ENCODE assay signal across 23 mouse cellular contexts in the genomic region with DNA sequence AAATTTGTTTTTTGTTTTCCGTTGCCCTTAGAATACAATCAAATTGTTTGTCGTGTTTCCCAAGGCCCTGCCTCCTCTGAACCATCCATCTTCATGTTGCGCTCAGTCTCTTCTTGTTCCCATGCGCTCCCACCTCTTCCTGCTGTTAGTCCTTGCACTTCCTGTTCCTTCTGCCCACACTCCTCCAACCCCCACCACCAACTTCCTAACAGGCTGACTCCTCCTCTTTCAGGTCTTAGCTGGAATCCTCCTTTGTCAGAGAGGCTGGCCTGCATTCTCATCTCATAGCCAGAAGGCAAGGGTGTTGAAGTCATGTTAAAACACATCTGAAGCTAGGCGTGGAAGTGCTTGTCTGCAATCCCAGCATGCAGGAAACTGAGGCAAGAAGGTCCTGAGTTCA. TPM values are rescaled to one million over a fixed set of nuclear protein-coding genes. Genes with fewer than 3 reads are reported as not detected.
A peak's percentile ranks its signal among the peaks of the same experiment; 100 is the strongest.
DNase-seq lines count a peak whose midpoint lies in the region; ATAC-seq and TF ChIP-seq lines count a peak whose summit lies in the region.
"Had no signal": no experiment of that assay in that cellular context is flagged by ENCODE, and none has a peak within 500 bp of the region (broad histone marks: within the 10 kb centered on the region; RNA-seq: fewer than 3 reads in every experiment).

No protein-coding gene starts in this region.

- H3K9ac ChIP-seq in limb, embryonic 14.5 days (ENCODE audit: low read depth, low read length, severe bottlenecking): no peak overlapping the region
- H3K9ac ChIP-seq: embryonic facial prominence, embryonic 12.5 days; forebrain, embryonic 12.5 days; forebrain, postnatal 0 days; heart, embryonic 15.5 days; hindbrain, embryonic 14.5 days had no signal

- no peak overlapping the region for H3K4me2 ChIP-seq in limb, embryonic 14.5 days (replicated peaks; ENCODE audit: low read depth, low read length, severe bottlenecking)
- H3K4me2 ChIP-seq: embryonic facial prominence, embryonic 12.5 days; forebrain, embryonic 12.5 days; heart, embryonic 11.5 days; heart, embryonic 15.5 days; hindbrain, embryonic 14.5 days had no signal

- H3K4me1 ChIP-seq in limb, embryonic 14.5 days (ENCODE audit: control insufficient read depth, insufficient read depth, low read length): peaks cover 26% of the 10 kb centered on the region
- H3K4me1 ChIP-seq in limb, embryonic 10.5 days: peaks cover 39% of the 10 kb centered on the region

- ATAC-seq in limb, embryonic 14.5 days (ENCODE audit: low FRiP score, low read depth): no peak
- ATAC-seq in megakaryocyte progenitor cell, adult 5-6 weeks (replicated peaks; ENCODE audit: poor library complexity): peak; percentile 44; the same call in 1 of the 2 replicates
- ATAC-seq: forebrain, postnatal 0 days had no signal

- H3K9me3 ChIP-seq in limb, embryonic 14.5 days (ENCODE audit: control insufficient read depth, low read length): no peaks in the 10 kb centered on the region
- no peaks in the 10 kb centered on the region for H3K9me3 ChIP-seq in limb, embryonic 10.5 days (replicated peaks)
- H3K9me3 ChIP-seq: embryonic facial prominence, embryonic 12.5 days; forebrain, embryonic 12.5 days; heart, embryonic 15.5 days; hindbrain, embryonic 10.5 days had no signal

- no peaks in the 10 kb centered on the region for H3K27me3 ChIP-seq in limb, embryonic 14.5 days (ENCODE audit: control insufficient read depth, insufficient read depth, low read length)
- no peaks in the 10 kb centered on the region for H3K27me3 ChIP-seq in limb, embryonic 10.5 days (ENCODE audit: low read depth, poor library complexity, severe bottlenecking)
- H3K27me3 ChIP-seq: CH12.LX; embryonic facial prominence, embryonic 12.5 days; forebrain, embryonic 12.5 days; heart, embryonic 15.5 days had no signal

- 0 out of 2 replicates have a peak overlapping the region, but pooled peaks have one; percentile 3 for H3K27ac ChIP-seq in limb, embryonic 14.5 days (replicated peaks; ENCODE audit: low read depth, low read length)
- no peak overlapping the region for H3K27ac ChIP-seq in limb, embryonic 10.5 days
- H3K27ac ChIP-seq: forebrain, embryonic 12.5 days; heart, adult 2 months; heart, embryonic 15.5 days; hindbrain, embryonic 10.5 days; hindbrain, embryonic 14.5 days had no signal

- intact Hi-C loops in gastrocnemius, postnatal 14 days (cut with DNase I; ENCODE audit: low total_unique reads): no loop called here

- no peak for DNase-seq in limb, embryonic 14.5 days (ENCODE audit: low spot score)
- DNase-seq in limb, embryonic 10.5 days (ENCODE audit: low spot score): no peak
- DNase-seq in 3T3-L1 (ENCODE audit: low read depth, low spot score) (peak; percentile 17), ZHBTc4 (ENCODE audit: low read depth, low spot score) (peak; percentile 52)
- no peak for DNase-seq in ovary, adult 18-20 months (ENCODE audit: low spot score)
- DNase-seq in gastrocnemius, postnatal 14 days: no peak
- DNase-seq: adrenal gland, postnatal 10 days; cerebellum, adult 11 months; cerebellum, adult 8-10 months; cerebellum, postnatal 14 days; embryo, embryonic 11 days; forebrain, postnatal 0 days; gastrocnemius, postnatal 36 days; heart, adult 2 months; heart, postnatal 14 days had no signal

- no peak for TF ChIP-seq POLR2A in limb, embryonic 14.5 days (IDR thresholded peaks at IDR 0.05; ENCODE audit: borderline replicate concordance, extremely low read depth, insufficient read depth, insufficient read length)

- no peaks in the 10 kb centered on the region for H3K36me3 ChIP-seq in limb, embryonic 14.5 days (ENCODE audit: control insufficient read depth, insufficient read depth, low read length)
- no peaks in the 10 kb centered on the region for H3K36me3 ChIP-seq in limb, embryonic 10.5 days
- H3K36me3 ChIP-seq: embryonic facial prominence, embryonic 12.5 days; forebrain, embryonic 12.5 days; heart, embryonic 15.5 days; hindbrain, embryonic 10.5 days had no signal

- no peak overlapping the region for H3K4me3 ChIP-seq in limb, embryonic 14.5 days (replicated peaks; ENCODE audit: low read length)
- no peak overlapping the region for H3K4me3 ChIP-seq in limb, embryonic 10.5 days
- H3K4me3 ChIP-seq: embryonic facial prominence, embryonic 12.5 days; forebrain, embryonic 12.5 days; heart, adult 2 months; heart, embryonic 15.5 days; hindbrain, embryonic 10.5 days had no signal

- 82% methylated on average over 5 of the region's 5 CpGs for WGBS in limb, embryonic 14.5 days
- WGBS in limb, embryonic 10.5 days: 88% methylated on average over 5 of the region's 5 CpGs

RNA-seq across cellular contexts. Expression of gene Rab30, which starts 33.3 kb away (rescaled TPM):
- polyA plus RNA-seq in limb, embryonic 14.5 days (2012; rRNA removed): 9.5 and 12.6 TPM in 2 replicates
- polyA plus RNA-seq in limb, embryonic 14.5 days (2014; fragmentation: Nextera tagmentation; extraction: Ambion mirVana): 22.7 and 25.3 TPM in 2 replicates
- 9.3 and 11.2 TPM in 2 replicates for polyA plus RNA-seq in limb, embryonic 10.5 days (2016; fragmentation: Nextera tagmentation; extraction: Ambion mirVana)
- 0.81 and 0.90 TPM in 2 replicates for total RNA-seq in megakaryocyte progenitor cell, adult 5-6 weeks (2015)
- 0.08 and 0.41 TPM in 2 replicates for total RNA-seq in megakaryocyte progenitor cell, adult 5-6 weeks (2017)
- total RNA-seq in gastrocnemius, postnatal 14 days (2021): 1 to 10 TPM; 5.0 to 6.3 TPM

Comparison
In these comparisons a context has a peak if more than half of its experiments do, and no peak if none do; other contexts are left out.
1. DNase-seq: peak in 3T3-L1 (single experiment) and ZHBTc4 (single experiment); none in limb, embryonic 14.5 days (single experiment), limb, embryonic 10.5 days (single experiment), ovary, adult 18-20 months (single experiment) and gastrocnemius, postnatal 14 days (single experiment).